Mouse (Mus musculus) brown adipose tissue, adult 24 weeks (tissue): ENCODE data around the gene Lars2. TPM values are rescaled to one million over a fixed set of nuclear protein-coding genes. Genes with fewer than 3 reads are reported as not detected.
A peak's percentile ranks its signal among the peaks of the same experiment; 100 is the strongest.
"Not testable (repeated sequence)": the region's sequence is repeated elsewhere in the genome, so short reads cannot be mapped to it uniquely, and the experiment has no call there.

Experiments
- H3K27ac ChIP-seq: fragments of 200-500 bp; replicated peaks from 2 replicates; pipeline ENCODE4 v1.5.1; 2012; ENCODE audit warnings: low read depth, mild to moderate bottlenecking, low read length
- H3K4me1 ChIP-seq: fragments of 200-500 bp; 2 replicates; pipeline ENCODE4 v1.6.1; 2012; ENCODE audit warnings: low read length, mixed read lengths; ENCODE audit not compliant: control insufficient read depth, insufficient read depth, insufficient read length
- H3K4me3 ChIP-seq: fragments of 200-500 bp; 2 replicates; pipeline ENCODE4 v1.5.1; 2012; ENCODE audit warnings: low read depth, mild to moderate bottlenecking, low read length, moderate library complexity; ENCODE audit not compliant: insufficient read depth
- polyA plus RNA-seq: library from polyadenylated mRNA; stranded (reverse); fragments of >200 nt; gene quantifications from 2 replicates; pipeline ENCODE4 v1.2.4, GENCODE M21; 2012; ENCODE audit not compliant: missing spikeins, insufficient read depth, insufficient read length

Lars2 gene
- 7,139 and 7,225 TPM in 2 replicates for polyA plus RNA-seq

DNA sequence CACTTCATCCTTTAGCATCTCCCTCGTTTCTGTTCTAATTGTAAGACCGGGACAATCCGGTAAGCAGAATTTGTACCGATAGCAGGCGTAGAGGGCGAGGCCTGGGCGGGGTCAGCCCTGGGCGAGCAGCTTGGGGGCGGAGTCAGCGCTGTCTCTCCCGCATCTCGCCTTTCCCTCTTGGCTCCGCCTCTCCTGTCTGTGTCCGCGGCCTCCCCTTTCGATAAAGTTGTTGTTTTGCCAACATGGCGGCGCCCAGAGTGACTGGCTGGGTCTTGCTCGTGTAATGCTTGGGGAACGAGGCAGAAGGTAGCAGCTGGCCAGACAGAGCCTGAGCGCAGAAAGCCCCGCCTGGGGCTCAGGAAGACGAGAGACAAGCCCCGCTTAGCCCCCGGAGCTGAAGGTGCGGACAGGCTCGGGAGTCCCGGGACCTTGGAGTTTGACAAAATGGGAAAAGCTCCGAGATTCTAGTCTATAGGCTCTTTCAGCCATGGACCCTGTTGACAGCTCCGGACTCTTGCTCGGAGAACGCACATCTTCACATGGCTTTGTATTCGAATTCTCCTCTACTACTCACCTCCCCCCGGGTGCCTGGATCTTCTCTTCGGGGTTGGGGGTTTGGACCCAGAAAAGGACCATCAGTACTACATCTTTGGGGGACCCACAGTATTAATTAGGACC is at the start of gene Lars2:
Lars2 (plus strand) TSS at position 220 of the 678 bp plus-strand sequence.
- Histone ChIP-seq H3K4me3 (peak within 1 kb of the TSS; percentile 75), H3K27ac (peak within 1 kb of the TSS; percentile 54), H3K4me1 (no peaks in the 10 kb centered on the region)

DNA sequence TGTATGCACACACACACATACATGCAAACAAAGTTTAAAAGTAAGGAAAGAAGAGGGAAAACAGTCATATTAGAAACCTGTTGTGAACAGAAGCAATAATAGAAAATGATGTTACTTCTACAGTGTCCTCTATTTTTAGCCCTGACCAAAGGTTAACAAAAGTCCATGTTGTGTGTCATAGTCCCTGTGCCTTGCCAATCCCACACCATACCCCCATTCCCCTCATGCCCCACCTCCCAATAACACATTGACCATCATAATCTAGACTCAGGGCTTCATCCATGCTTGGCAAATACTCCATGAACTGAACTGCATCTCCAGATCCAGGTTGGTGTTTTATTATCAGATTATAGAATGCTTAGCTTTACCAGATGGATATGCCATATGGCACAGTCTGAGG is 40.6 kb upstream of the Lars2 start:
- Histone ChIP-seq H3K4me1 (no peaks in the 10 kb centered on the region), H3K4me3 (no peak overlapping the region), H3K27ac (no peak overlapping the region)

DNA sequence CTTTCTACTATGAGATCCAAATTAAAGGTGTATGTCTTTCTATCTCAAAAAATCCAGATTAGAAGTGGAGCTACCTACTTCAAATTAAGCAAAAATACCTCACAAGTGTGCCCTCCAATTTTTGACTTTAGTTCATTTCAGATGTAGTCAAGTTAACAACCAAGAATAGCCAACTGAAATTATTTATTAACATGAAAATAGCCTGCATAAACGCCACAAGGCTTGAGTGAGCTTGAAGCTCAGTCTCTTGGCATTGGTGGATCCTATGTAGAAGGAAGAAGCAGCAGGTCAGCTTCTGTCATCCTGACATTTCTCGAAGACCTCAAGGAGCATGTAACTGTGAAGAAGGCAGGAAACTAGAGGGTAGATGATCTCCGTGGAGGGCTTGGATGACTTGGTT is 38.4 kb upstream of the Lars2 start:
- no peak overlapping the region for H3K4me3 ChIP-seq
- H3K27ac ChIP-seq: no peak overlapping the region

DNA sequence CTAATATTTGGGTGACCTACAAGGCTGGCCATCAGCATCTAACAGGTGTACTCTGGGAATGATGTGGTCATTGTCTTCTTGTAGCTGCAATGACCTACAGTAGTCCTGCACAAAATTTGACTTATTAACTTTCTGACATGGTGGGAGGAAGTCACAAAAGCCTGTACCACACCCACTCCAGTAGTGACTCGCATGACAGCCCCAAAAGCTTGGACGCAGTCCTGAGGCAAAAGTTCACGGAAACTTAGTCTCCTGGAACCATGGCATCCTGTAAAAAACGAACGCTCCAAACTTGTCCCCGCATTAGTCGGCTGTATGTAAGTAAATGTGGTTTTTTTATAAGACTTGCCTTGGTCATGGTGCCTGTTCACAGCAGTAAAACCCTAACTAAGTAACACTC is 36.9 kb upstream of the Lars2 start:
- Histone ChIP-seq H3K27ac (no peak overlapping the region), H3K4me1 (no peaks in the 10 kb centered on the region), H3K4me3 (no peak overlapping the region)

More for the DNA sequence above, 38.4 kb upstream of the Lars2 start:
- H3K4me1 ChIP-seq: no peaks in the 10 kb centered on the region

DNA sequence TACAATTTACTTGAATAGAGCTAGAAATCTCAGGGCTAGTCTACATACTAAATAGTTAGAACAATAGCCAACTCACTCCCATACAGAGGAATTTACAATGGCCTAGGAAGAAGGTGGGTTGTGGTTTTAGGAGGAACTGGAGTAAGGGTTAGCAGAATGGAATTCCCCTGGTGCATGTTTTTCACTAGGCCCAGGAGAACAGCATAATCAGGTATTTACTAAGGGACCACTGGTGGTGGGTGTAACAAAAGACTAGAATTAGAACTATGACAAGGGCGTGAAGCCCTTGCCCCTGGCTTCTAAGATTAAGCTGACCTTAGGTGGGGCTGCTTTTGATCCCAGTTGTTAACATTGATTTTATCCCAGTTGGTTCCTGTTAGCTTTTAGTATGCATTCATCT is 36.5 kb upstream of the Lars2 start:
- not testable (repeated sequence) for H3K4me1 ChIP-seq, H3K27ac ChIP-seq, H3K4me3 ChIP-seq

DNA sequence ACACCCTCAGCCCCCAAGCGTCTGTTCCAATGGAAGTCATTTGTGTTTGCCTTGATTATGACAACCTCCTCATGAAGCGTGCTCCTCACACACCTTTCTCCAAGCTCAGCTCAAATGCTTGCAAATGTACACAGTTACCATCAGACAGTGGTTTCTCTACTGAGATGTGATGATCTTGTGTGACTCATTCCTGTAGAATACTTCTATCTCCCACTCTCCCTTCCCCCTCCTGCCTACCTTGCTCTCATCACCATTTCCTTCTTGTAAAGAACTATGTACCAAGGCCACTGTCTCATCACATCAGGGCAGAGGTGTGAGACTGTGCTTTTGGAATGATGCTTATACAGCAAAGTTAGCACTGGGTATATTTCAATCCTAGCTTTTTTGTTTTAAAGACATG is 33.2 kb upstream of the Lars2 start:
- Histone ChIP-seq H3K27ac (no peak overlapping the region), H3K4me1 (no peaks in the 10 kb centered on the region), H3K4me3 (no peak overlapping the region)

DNA sequence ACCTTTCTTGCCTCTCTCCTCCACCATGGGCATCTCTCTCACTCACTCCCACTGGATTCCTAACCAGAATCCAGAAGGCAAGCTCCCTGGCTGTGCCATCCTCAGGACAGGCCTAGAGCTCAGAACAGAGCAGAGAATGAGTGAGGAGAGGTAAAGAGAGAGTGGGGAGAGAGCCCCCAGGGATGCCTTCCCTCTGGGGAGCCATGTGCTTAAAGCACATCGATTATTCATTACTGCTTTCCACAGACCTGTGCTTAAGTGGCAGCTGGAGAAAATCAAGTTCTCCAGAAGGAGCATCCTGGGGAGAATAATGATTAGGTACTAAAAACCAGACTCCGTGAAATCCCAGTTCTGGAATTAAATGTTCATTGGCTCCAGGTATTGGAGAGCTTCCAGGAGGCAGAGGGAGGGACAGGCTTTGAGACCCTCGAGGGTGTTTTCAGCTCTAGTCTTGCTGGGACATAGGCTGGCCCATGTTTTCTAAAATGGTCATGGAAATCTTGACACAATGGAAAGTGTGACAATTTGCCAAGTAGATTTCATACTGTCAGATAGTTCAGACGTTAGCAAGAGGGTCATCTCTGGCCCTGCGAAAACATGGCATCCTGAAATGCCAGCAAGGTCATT is 31.6 kb upstream of the Lars2 start:
- Histone ChIP-seq H3K4me1 (no peaks in the 10 kb centered on the region), H3K4me3 (no peak overlapping the region), H3K27ac (no peak overlapping the region)

DNA sequence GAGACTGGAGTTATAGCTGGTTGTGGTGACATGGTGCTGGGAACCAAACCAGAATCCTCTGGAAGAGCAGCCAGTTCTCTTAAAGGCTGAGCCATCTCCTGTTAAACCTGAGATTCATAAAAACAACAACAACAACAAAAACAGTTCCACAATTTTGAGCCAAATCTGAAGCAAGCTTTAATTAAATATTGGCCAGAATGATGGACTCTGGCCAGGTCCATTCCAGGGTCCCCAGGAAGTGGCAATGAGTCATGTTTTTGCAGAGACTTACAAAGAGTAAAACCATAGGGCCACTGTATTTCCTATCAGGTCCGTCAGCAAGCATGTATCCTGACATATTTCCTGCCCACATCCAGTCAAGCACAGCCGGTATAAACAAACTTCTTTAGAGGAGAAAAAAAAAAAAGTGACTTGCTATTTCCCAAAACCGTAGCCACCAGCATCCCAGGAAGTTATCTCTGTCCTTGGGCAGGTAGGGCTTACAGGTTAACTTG is 27.0 kb upstream of the Lars2 start:
- Histone ChIP-seq H3K27ac (no peak overlapping the region), H3K4me3 (no peak overlapping the region), H3K4me1 (no peaks in the 10 kb centered on the region)

DNA sequence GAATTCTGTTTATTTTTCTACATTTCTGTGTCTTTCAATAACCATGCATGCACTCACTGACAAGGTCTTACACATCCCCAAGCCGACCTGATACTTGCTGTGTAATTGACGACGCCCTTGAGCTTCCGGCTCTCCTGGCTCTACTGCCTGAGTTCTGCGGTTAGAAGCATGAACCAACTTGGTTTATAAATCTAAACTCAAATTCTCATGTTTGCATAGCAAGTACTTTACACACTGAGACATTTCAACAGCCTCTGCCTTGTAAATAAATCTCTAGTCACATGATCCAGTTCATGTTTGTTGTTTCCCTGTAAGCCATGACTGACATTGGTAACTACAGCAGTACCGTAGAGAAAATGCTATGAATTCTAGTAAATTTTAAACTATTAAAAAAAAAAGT is 25.5 kb upstream of the Lars2 start:
- H3K4me3 ChIP-seq: no peak overlapping the region
- H3K4me1 ChIP-seq: no peaks in the 10 kb centered on the region
- no peak overlapping the region for H3K27ac ChIP-seq

DNA sequence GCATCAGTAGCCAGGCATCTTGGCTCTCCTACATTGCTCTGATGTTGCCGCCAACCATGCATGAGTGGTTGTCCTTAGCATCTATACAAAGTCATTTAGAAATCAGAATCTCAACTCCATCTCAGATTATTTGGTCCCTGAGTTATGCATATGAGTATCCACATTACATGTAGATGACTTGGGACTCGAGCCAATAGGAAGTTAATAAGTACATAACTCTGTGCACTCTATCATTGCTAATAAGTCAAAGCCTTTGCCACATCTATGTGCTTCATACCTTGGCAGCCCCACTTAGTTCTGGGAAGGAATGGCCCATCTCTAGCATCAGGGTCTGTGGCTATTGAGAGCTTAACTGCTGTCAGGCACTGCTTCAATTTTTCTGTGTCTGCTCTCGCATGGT is 23.7 kb upstream of the Lars2 start:
- Histone ChIP-seq H3K27ac (no peak overlapping the region), H3K4me1 (no peaks in the 10 kb centered on the region)

DNA sequence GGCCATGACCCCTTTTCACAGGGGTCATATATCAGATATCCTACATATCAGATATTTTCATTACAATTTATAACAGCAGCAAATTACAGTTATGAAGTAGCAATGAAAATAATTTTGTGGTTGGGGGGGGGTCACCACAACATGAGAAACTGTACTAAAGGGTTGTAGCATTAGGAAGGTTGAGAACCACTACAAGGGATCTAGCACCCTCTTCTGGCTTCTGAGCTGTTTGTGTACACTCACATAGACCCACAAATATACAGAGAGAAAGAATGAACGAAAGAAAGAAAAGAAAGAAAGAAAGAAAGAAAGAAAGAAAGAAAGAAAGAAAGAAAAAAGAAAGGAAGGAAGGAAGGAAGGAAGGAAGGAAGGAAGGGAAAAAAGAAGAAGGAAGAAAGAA is 17.4 kb upstream of the Lars2 start:
- not testable (repeated sequence) for H3K4me1 ChIP-seq, H3K27ac ChIP-seq, H3K4me3 ChIP-seq

More for the DNA sequence above, 23.7 kb upstream of the Lars2 start:
- H3K4me3 ChIP-seq: no peak overlapping the region

DNA sequence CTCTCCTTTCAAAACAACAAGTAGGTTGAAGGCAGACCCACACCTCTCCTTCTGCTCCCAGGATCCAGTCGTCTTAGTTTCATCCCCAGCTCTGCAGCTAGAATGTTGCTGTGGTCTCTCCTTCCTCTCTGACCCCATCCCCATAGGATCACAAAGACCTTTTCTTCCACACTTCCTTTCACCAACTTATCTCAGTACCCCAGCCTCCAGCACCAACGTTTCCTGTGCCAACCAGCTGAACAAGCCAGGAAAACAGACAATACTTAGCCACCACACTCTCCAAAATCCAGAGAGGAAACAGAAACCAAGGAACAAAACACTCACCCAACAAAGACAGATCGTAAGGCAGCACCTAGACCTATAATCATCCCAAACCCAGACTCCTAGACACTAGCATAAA is 6.7 kb upstream of the Lars2 start:
- Histone ChIP-seq H3K27ac (no peak overlapping the region), H3K4me3 (no peak overlapping the region), H3K4me1 (no peaks in the 10 kb centered on the region)

DNA sequence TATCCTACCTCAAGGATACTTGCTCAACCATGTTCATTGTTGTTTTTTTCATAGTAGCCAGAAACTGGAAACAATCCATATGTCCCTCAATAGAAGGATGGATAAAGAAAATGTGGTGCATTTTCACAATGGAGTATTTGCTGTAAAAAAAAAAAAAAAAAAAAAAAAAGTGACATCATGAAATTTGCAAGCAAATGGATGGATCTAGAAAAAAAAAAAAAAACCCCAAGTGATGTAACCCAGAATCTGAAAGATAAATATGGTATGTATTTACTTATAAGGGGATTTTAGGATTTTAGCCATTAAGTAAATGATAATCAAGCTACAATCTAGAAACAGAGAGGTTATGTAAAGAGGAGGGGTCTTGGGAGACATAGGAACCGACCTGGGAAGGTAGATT is 1.4 kb upstream of the Lars2 start:
- H3K4me1 ChIP-seq: no peaks in the 10 kb centered on the region
- H3K27ac ChIP-seq: no peak overlapping the region
- H3K4me3 ChIP-seq: no peak overlapping the region

DNA sequence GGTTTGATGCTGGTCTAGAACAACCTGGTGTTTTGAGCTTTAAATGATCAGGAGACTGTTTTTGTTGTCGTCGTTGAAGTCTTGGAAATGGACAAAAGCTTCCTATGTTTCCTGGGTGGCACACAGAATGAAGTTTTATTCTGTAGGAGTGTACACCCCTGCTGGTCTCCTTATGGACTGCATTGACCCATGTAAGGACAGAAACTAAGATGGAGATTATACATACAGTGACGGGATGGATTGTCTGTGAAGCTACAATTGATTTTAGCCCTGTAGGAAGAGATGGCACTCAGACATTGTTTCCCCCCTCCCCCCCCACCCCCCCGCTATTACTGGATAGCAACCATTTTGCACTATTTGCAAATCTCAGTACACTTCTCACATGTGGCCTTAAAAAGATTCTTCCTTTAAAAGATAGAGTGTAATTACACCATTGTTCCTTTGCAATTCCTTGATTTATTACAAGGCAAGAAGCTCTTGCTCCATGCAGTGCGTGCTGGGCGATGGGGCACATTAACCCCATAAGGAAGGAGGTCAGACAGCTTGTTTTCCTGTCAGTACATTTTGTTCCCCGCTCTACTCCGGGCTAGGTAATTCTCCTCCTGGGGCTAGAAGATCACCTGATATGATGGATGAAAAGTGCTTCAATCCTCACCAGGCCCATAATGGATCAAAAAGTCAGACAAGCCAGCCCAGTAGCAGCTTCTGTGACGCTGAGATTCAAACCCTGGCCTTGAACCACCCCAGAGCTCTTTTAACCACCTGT is 602 bp upstream of the Lars2 start:
- Histone ChIP-seq H3K4me1 (no peaks in the 10 kb centered on the region), H3K27ac (no peak overlapping the region), H3K4me3 (peak overlapping the region; percentile 52)

DNA sequence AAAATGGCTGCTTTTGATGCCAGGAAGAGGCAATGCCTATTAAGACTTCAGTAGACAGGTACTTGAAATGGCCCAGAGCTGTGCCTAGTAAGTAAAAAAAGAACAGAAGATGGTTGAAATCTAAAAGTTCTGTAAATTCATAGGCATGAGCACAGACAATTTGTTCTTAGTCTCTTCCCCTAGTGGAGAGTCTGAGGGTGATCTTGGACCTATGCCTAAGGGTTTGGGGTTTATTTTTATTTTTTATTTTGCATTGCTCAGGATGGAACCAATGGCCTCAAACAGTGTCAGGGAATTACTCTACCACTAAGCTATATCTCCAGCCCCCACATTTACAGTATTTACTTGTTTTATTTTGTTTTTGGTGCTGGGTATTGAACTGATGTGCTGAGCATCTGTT is 909 bp downstream of the Lars2 start:
- H3K27ac ChIP-seq: no peak overlapping the region
- H3K4me3 ChIP-seq: peak overlapping the region; percentile 75
- no peaks in the 10 kb centered on the region for H3K4me1 ChIP-seq
